Mouse (Mus musculus): ENCODE data around the gene Ankmy1. TPM values are rescaled to one million over a fixed set of nuclear protein-coding genes. Genes with fewer than 3 reads are reported as not detected.

Ankmy1 gene
- polyA plus RNA-seq, 1 experiment: 0.25 TPM

GRCm38 (mm10) chr1:92852450-92852849 lies 50.3 kb downstream of the Ankmy1 start:
- TF ChIP-seq CTCF (IDR thresholded peaks at IDR 0.05; ENCODE audit: borderline replicate concordance, insufficient read depth, low read length) (no peak), POLR2A (IDR thresholded peaks at IDR 0.05; ENCODE audit: low read depth, low read length) (no peak)
- Histone ChIP-seq H3K4me1 (ENCODE audit: control insufficient read depth, insufficient read depth, low read length) (no peaks in the 10 kb centered on the region), H3K27ac (ENCODE audit: insufficient read depth, low read length) (no peak overlapping the region), H3K4me3 (ENCODE audit: insufficient read depth, low read length) (no peak overlapping the region)

- Histone ChIP-seq H3K4me3 (ENCODE audit: insufficient read depth, low read length) (no peak overlapping the region), H3K4me1 (ENCODE audit: control insufficient read depth, insufficient read depth, low read length) (no peaks in the 10 kb centered on the region), H3K27ac (ENCODE audit: insufficient read depth, low read length) (no peak overlapping the region)
- TF ChIP-seq CTCF (IDR thresholded peaks at IDR 0.05; ENCODE audit: borderline replicate concordance, insufficient read depth, low read length): no peak
- TF ChIP-seq POLR2A (IDR thresholded peaks at IDR 0.05; ENCODE audit: low read depth, low read length): no peak
Observed at GRCm38 (mm10) chr1:92849938-92850574, 52.6 kb downstream of the Ankmy1 start.

- H3K4me1 ChIP-seq (ENCODE audit: control insufficient read depth, insufficient read depth, low read length): no peaks in the 10 kb centered on the region
- H3K4me3 ChIP-seq (ENCODE audit: insufficient read depth, low read length): no peak overlapping the region
- peak; percentile 35; the same call in 1 of the 2 replicates for TF ChIP-seq CTCF (IDR thresholded peaks at IDR 0.05; ENCODE audit: borderline replicate concordance, insufficient read depth, low read length)
- no peak for TF ChIP-seq POLR2A (IDR thresholded peaks at IDR 0.05; ENCODE audit: low read depth, low read length)
- no peak overlapping the region for H3K27ac ChIP-seq (ENCODE audit: insufficient read depth, low read length)
Observed at GRCm38 (mm10) chr1:92849491-92849890, 53.2 kb downstream of the Ankmy1 start.

GRCm38 (mm10) chr1:92847873-92848839 lies 54.5 kb downstream of the Ankmy1 start:
- H3K4me3 ChIP-seq (ENCODE audit: insufficient read depth, low read length): no peak overlapping the region
- no peaks in the 10 kb centered on the region for H3K4me1 ChIP-seq (ENCODE audit: control insufficient read depth, insufficient read depth, low read length)
- TF ChIP-seq POLR2A (IDR thresholded peaks at IDR 0.05; ENCODE audit: low read depth, low read length): no peak
- TF ChIP-seq CTCF (IDR thresholded peaks at IDR 0.05; ENCODE audit: borderline replicate concordance, insufficient read depth, low read length): no peak
- no peak overlapping the region for H3K27ac ChIP-seq (ENCODE audit: insufficient read depth, low read length)

GRCm38 (mm10) chr1:92845889-92846288 lies 56.8 kb downstream of the Ankmy1 start:
- Histone ChIP-seq H3K4me1 (ENCODE audit: control insufficient read depth, insufficient read depth, low read length) (no peaks in the 10 kb centered on the region), H3K4me3 (ENCODE audit: insufficient read depth, low read length) (no peak overlapping the region), H3K27ac (ENCODE audit: insufficient read depth, low read length) (no peak overlapping the region)
- no peak for TF ChIP-seq CTCF (IDR thresholded peaks at IDR 0.05; ENCODE audit: borderline replicate concordance, insufficient read depth, low read length)

- Histone ChIP-seq H3K4me3 (ENCODE audit: insufficient read depth, low read length) (no peak overlapping the region), H3K4me1 (ENCODE audit: control insufficient read depth, insufficient read depth, low read length) (no peaks in the 10 kb centered on the region), H3K27ac (ENCODE audit: insufficient read depth, low read length) (no peak overlapping the region)
- TF ChIP-seq POLR2A (IDR thresholded peaks at IDR 0.05; ENCODE audit: low read depth, low read length) (no peak), CTCF (IDR thresholded peaks at IDR 0.05; ENCODE audit: borderline replicate concordance, insufficient read depth, low read length) (no peak)
Observed at GRCm38 (mm10) chr1:92841427-92841826, 61.3 kb downstream of the Ankmy1 start.

- TF ChIP-seq CTCF (IDR thresholded peaks at IDR 0.05; ENCODE audit: borderline replicate concordance, insufficient read depth, low read length): no peak
- TF ChIP-seq POLR2A (IDR thresholded peaks at IDR 0.05; ENCODE audit: low read depth, low read length): no peak
- Histone ChIP-seq H3K27ac (ENCODE audit: insufficient read depth, low read length) (no peak overlapping the region), H3K4me1 (ENCODE audit: control insufficient read depth, insufficient read depth, low read length) (no peaks in the 10 kb centered on the region), H3K4me3 (ENCODE audit: insufficient read depth, low read length) (no peak overlapping the region)
Observed at GRCm38 (mm10) chr1:92840231-92840890, 62.3 kb downstream of the Ankmy1 start.

GRCm38 (mm10) chr1:92839211-92839610 lies 63.5 kb downstream of the Ankmy1 start:
- TF ChIP-seq POLR2A (IDR thresholded peaks at IDR 0.05; ENCODE audit: low read depth, low read length) (no peak), CTCF (IDR thresholded peaks at IDR 0.05; ENCODE audit: borderline replicate concordance, insufficient read depth, low read length) (no peak)
- no peaks in the 10 kb centered on the region for H3K4me1 ChIP-seq (ENCODE audit: control insufficient read depth, insufficient read depth, low read length)
- no peak overlapping the region for H3K4me3 ChIP-seq (ENCODE audit: insufficient read depth, low read length)
- no peak overlapping the region for H3K27ac ChIP-seq (ENCODE audit: insufficient read depth, low read length)

- H3K4me1 ChIP-seq (ENCODE audit: control insufficient read depth, insufficient read depth, low read length): no peaks in the 10 kb centered on the region
- no peak overlapping the region for H3K27ac ChIP-seq (ENCODE audit: insufficient read depth, low read length)
- H3K4me3 ChIP-seq (ENCODE audit: insufficient read depth, low read length): no peak overlapping the region
- TF ChIP-seq CTCF (IDR thresholded peaks at IDR 0.05; ENCODE audit: borderline replicate concordance, insufficient read depth, low read length): no peak
- TF ChIP-seq POLR2A (IDR thresholded peaks at IDR 0.05; ENCODE audit: low read depth, low read length): no peak
Observed at GRCm38 (mm10) chr1:92837931-92838833, 64.5 kb downstream of the Ankmy1 start.

Measured in embryonic fibroblast, embryonic 13.5 days (primary cell).